Comparison of ENCODE assay signal across 9 mouse cellular contexts in the genomic region with DNA sequence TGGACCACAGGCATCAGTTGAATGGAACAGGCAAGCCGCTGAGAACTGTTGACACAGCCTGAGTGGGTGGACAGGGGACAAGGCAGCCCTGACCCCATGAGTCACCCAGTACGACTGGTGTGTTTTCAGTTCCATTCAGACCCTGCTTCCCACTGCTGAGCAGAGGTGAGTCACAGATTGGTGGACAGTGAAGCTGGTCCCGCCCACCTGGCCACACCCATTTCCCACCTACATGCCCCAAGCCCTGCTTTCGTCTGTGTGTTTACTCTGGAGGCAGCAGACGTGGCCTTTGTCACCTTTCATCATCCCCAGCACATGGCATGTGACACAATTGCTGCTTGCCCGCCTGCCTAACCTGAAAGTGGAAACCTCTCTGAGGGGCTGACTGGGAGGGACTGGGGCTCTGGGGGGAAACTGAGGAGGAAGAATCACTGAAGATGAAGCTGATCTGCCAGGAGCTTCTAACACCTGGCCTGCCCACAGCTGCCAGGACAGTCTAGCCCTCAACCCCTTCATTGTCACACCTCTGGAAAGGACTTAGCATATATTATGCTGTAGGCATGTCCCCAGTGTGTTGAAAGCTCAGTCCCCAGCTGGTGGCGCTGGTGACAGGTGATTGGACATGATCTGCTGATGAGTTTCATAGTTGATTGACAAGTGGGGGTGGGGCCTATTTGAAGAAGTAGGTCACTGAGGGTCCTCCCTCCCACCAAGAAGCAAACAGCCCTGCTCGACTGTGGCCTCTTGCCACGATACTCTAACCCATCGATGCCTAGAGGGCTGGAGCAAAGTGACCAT.
DNase-seq lines count a peak whose midpoint lies in the region; ATAC-seq and TF ChIP-seq lines count a peak whose summit lies in the region.
"Had no signal": no experiment of that assay in that cellular context is flagged by ENCODE, and none has a peak within 500 bp of the region (broad histone marks: within the 10 kb centered on the region; RNA-seq: fewer than 3 reads in every experiment).

No protein-coding gene starts in this region.

- no peak overlapping the region for H3K4me3 ChIP-seq in layer of hippocampus, adult 2 months
- no peak overlapping the region for H3K4me3 ChIP-seq in ES-Bruce4 (ENCODE audit: low read depth, low read length)
- H3K4me3 ChIP-seq in embryonic facial prominence, embryonic 10.5 days: no peak overlapping the region
- H3K4me3 ChIP-seq: heart, embryonic 15.5 days had no signal

- H3K4me1 ChIP-seq in ES-Bruce4 (ENCODE audit: control insufficient read depth, insufficient read depth, low read length): peaks cover 15% of the 10 kb centered on the region
- peaks cover 36% of the 10 kb centered on the region for H3K4me1 ChIP-seq in embryonic facial prominence, embryonic 10.5 days
- H3K4me1 ChIP-seq: heart, embryonic 15.5 days had no signal

- DNase-seq in layer of hippocampus, adult 2 months (ENCODE audit: low spot score in 2 of 2): no peak
- no peak for DNase-seq in layer of hippocampus, adult 8-10 months (ENCODE audit: low spot score in 2 of 2)
- DNase-seq in embryonic facial prominence, embryonic 10.5 days (ENCODE audit: low spot score): peak; percentile 26
- no peak for DNase-seq in cerebellum, postnatal 10 days
- no peak for DNase-seq in layer of hippocampus, adult 9-10 months (ENCODE audit: low spot score)
- DNase-seq in spleen, adult 18-20 months: no peak

- H3K9me3 ChIP-seq in ES-Bruce4 (replicated peaks; ENCODE audit: control insufficient read depth, insufficient read depth, low read length, poor library complexity, severe bottlenecking): no peaks in the 10 kb centered on the region
- H3K9me3 ChIP-seq in embryonic facial prominence, embryonic 10.5 days: no peaks in the 10 kb centered on the region
- H3K9me3 ChIP-seq: heart, embryonic 15.5 days had no signal

- ATAC-seq in megakaryocyte progenitor cell, adult 5-6 weeks (replicated peaks; ENCODE audit: poor library complexity): peak; percentile 52

- no peaks in the 10 kb centered on the region for H3K27me3 ChIP-seq in ES-Bruce4 (ENCODE audit: control insufficient read depth, insufficient read depth, low read length, poor library complexity, severe bottlenecking)
- H3K27me3 ChIP-seq in embryonic facial prominence, embryonic 10.5 days (replicated peaks; ENCODE audit: low read depth, poor library complexity, severe bottlenecking): peaks cover 4% of the 10 kb centered on the region; the same call in 1 of the 2 replicates

- TF ChIP-seq CTCF in layer of hippocampus, adult 2 months (conservative IDR thresholded peaks at IDR 0.05): peak; percentile 38
- peak; percentile 31 for TF ChIP-seq CTCF in ES-Bruce4 (IDR thresholded peaks at IDR 0.05; ENCODE audit: low read depth, low read length)

- WGBS in embryonic facial prominence, embryonic 10.5 days: 36% methylated on average over 10 of the region's 10 CpGs

- no peak overlapping the region for H3K9ac ChIP-seq in ES-Bruce4 (ENCODE audit: low read depth, poor library complexity, severe bottlenecking)
- H3K9ac ChIP-seq: heart, embryonic 15.5 days had no signal

- no peak for TF ChIP-seq POLR2A in ES-Bruce4 (IDR thresholded peaks at IDR 0.05; ENCODE audit: insufficient read depth, low read length)

- H3K27ac ChIP-seq in layer of hippocampus, adult 2 months: no peak overlapping the region
- no peak overlapping the region for H3K27ac ChIP-seq in ES-Bruce4 (ENCODE audit: insufficient read depth, low read length)
- H3K27ac ChIP-seq in embryonic facial prominence, embryonic 10.5 days (replicated peaks): no peak overlapping the region
- H3K27ac ChIP-seq: heart, embryonic 15.5 days had no signal

- H3K36me3 ChIP-seq in ES-Bruce4 (ENCODE audit: control insufficient read depth, insufficient read depth, low read length, poor library complexity, severe bottlenecking): no peaks in the 10 kb centered on the region
- H3K36me3 ChIP-seq in embryonic facial prominence, embryonic 10.5 days (replicated peaks): no peaks in the 10 kb centered on the region
- H3K36me3 ChIP-seq: heart, embryonic 15.5 days had no signal

- TF ChIP-seq EP300 in ES-Bruce4 (IDR thresholded peaks at IDR 0.05; ENCODE audit: insufficient read depth, low read depth, low read length): no peak
